Mouse (Mus musculus): ENCODE data around the gene Sesn2. TPM values are rescaled to one million over a fixed set of nuclear protein-coding genes. Genes with fewer than 3 reads are reported as not detected.
A peak's percentile ranks its signal among the peaks of the same experiment; 100 is the strongest.

The Sesn2 gene
- polyA plus RNA-seq, 1 experiment = 10.2 TPM

GRCm38 (mm10) chr4:132535406-132536121 is 25.3 kb upstream of the Sesn2 start, which contains the start of gene Dnajc8:
TSS of gene Dnajc8 (plus strand) at chr4:132535550.
- peak; percentile 92 to 95 for DNase-seq
- H3K27me3 ChIP-seq (ENCODE audit: control insufficient read depth, insufficient read depth, low read length) = no peaks in the 10 kb centered on the region
- WGBS = under 1% methylated on average over 60 of the region's 60 CpGs
- TF ChIP-seq CTCF (IDR thresholded peaks at IDR 0.05; ENCODE audit: borderline replicate concordance, insufficient read depth, low read depth, low read length) = no peak
- peak; percentile 87 for TF ChIP-seq POLR2A (IDR thresholded peaks at IDR 0.05; ENCODE audit: borderline replicate concordance, insufficient read depth, low read length)
- peak within 1 kb of the TSS; percentile 88 for H3K4me3 ChIP-seq (replicated peaks; ENCODE audit: insufficient read depth, low read depth, low read length)
- H3K4me1 ChIP-seq (ENCODE audit: control insufficient read depth, insufficient read depth, low read length) = peaks cover 7% of the 10 kb centered on the region
- no peak within 1 kb of the TSS for H3K27ac ChIP-seq (ENCODE audit: insufficient read depth, low read length)

GRCm38 (mm10) chr4:132532981-132533916 is 22.9 kb upstream of the Sesn2 start, which contains the start of gene Atpif1:
TSS of gene Atpif1 (minus strand) at chr4:132533659.
- H3K4me3 ChIP-seq (replicated peaks; ENCODE audit: insufficient read depth, low read depth, low read length) = peak within 1 kb of the TSS; percentile 63
- H3K4me1 ChIP-seq (ENCODE audit: control insufficient read depth, insufficient read depth, low read length) = peaks cover 7% of the 10 kb centered on the region
- under 1% methylated on average over 63 of the region's 63 CpGs for WGBS
- DNase-seq = peak; percentile 89 to 93
- TF ChIP-seq CTCF (IDR thresholded peaks at IDR 0.05; ENCODE audit: borderline replicate concordance, insufficient read depth, low read depth, low read length) (no peak), POLR2A (IDR thresholded peaks at IDR 0.05; ENCODE audit: borderline replicate concordance, insufficient read depth, low read length) (peak; percentile 89)
- peak within 1 kb of the TSS; percentile 35 for H3K27ac ChIP-seq (ENCODE audit: insufficient read depth, low read length)
- no peaks in the 10 kb centered on the region for H3K27me3 ChIP-seq (ENCODE audit: control insufficient read depth, insufficient read depth, low read length)

- Histone ChIP-seq H3K4me1 (ENCODE audit: control insufficient read depth, insufficient read depth, low read length) (peaks cover 4% of the 10 kb centered on the region), H3K27ac (ENCODE audit: insufficient read depth, low read length) (peak overlapping the region; percentile 35), H3K4me3 (replicated peaks; ENCODE audit: insufficient read depth, low read depth, low read length) (peak overlapping the region; percentile 63), H3K27me3 (ENCODE audit: control insufficient read depth, insufficient read depth, low read length) (no peaks in the 10 kb centered on the region)
- WGBS = 4% methylated on average over 5 of the region's 5 CpGs
- TF ChIP-seq POLR2A (IDR thresholded peaks at IDR 0.05; ENCODE audit: borderline replicate concordance, insufficient read depth, low read length) (no peak), CTCF (IDR thresholded peaks at IDR 0.05; ENCODE audit: borderline replicate concordance, insufficient read depth, low read depth, low read length) (no peak)
- DNase-seq = peak in 1 of 2 experiments; percentile 39
These were observed 22.2 kb upstream of the Sesn2 start for GRCm38 (mm10) chr4:132532496-132532895.

GRCm38 (mm10) chr4:132530033-132530804 is 19.9 kb upstream of the Sesn2 start:
- Histone ChIP-seq H3K4me3 (replicated peaks; ENCODE audit: insufficient read depth, low read depth, low read length) (no peak overlapping the region), H3K27ac (ENCODE audit: insufficient read depth, low read length) (no peak overlapping the region), H3K4me1 (ENCODE audit: control insufficient read depth, insufficient read depth, low read length) (no peaks in the 10 kb centered on the region; the same call in 1 of the 2 replicates), H3K27me3 (ENCODE audit: control insufficient read depth, insufficient read depth, low read length) (no peaks in the 10 kb centered on the region)
- 96% methylated on average over 20 of the region's 20 CpGs for WGBS
- no peak for TF ChIP-seq POLR2A (IDR thresholded peaks at IDR 0.05; ENCODE audit: borderline replicate concordance, insufficient read depth, low read length)
- DNase-seq = no peak

GRCm38 (mm10) chr4:132529344-132529743 is 19.0 kb upstream of the Sesn2 start:
- Histone ChIP-seq H3K27me3 (ENCODE audit: control insufficient read depth, insufficient read depth, low read length) (no peaks in the 10 kb centered on the region), H3K27ac (ENCODE audit: insufficient read depth, low read length) (no peak overlapping the region), H3K4me1 (ENCODE audit: control insufficient read depth, insufficient read depth, low read length) (no peaks in the 10 kb centered on the region; the same call in 1 of the 2 replicates), H3K4me3 (replicated peaks; ENCODE audit: insufficient read depth, low read depth, low read length) (no peak overlapping the region)
- DNase-seq = no peak
- TF ChIP-seq POLR2A (IDR thresholded peaks at IDR 0.05; ENCODE audit: borderline replicate concordance, insufficient read depth, low read length) = no peak
- no peak for TF ChIP-seq CTCF (IDR thresholded peaks at IDR 0.05; ENCODE audit: borderline replicate concordance, insufficient read depth, low read depth, low read length)
- WGBS = 90% methylated on average over 4 of the region's 4 CpGs

- no peaks in the 10 kb centered on the region; the same call in 1 of the 2 replicates for H3K4me1 ChIP-seq (ENCODE audit: control insufficient read depth, insufficient read depth, low read length)
- H3K27ac ChIP-seq (ENCODE audit: insufficient read depth, low read length) = no peak overlapping the region
- TF ChIP-seq POLR2A (IDR thresholded peaks at IDR 0.05; ENCODE audit: borderline replicate concordance, insufficient read depth, low read length) = no peak
- TF ChIP-seq CTCF (IDR thresholded peaks at IDR 0.05; ENCODE audit: borderline replicate concordance, insufficient read depth, low read depth, low read length) = no peak
- no peak for DNase-seq
- no peaks in the 10 kb centered on the region for H3K27me3 ChIP-seq (ENCODE audit: control insufficient read depth, insufficient read depth, low read length)
- WGBS = 89% methylated on average over 8 of the region's 8 CpGs
- no peak overlapping the region for H3K4me3 ChIP-seq (replicated peaks; ENCODE audit: insufficient read depth, low read depth, low read length)
These were observed 17.7 kb upstream of the Sesn2 start for GRCm38 (mm10) chr4:132527917-132528522.

- WGBS = 23% methylated on average over 2 of the region's 2 CpGs
- DNase-seq = no peak
- TF ChIP-seq CTCF (IDR thresholded peaks at IDR 0.05; ENCODE audit: borderline replicate concordance, insufficient read depth, low read depth, low read length) (0 out of 2 replicates have a peak, but pooled peaks have one; percentile 14), POLR2A (IDR thresholded peaks at IDR 0.05; ENCODE audit: borderline replicate concordance, insufficient read depth, low read length) (no peak)
- Histone ChIP-seq H3K27me3 (ENCODE audit: control insufficient read depth, insufficient read depth, low read length) (no peaks in the 10 kb centered on the region), H3K4me3 (replicated peaks; ENCODE audit: insufficient read depth, low read depth, low read length) (no peak overlapping the region), H3K4me1 (ENCODE audit: control insufficient read depth, insufficient read depth, low read length) (no peaks in the 10 kb centered on the region; the same call in 1 of the 2 replicates), H3K27ac (ENCODE audit: insufficient read depth, low read length) (no peak overlapping the region)
These were observed 16.4 kb upstream of the Sesn2 start for GRCm38 (mm10) chr4:132526678-132527077.
